Mouse (Mus musculus) ZHBTc4 (cell line): ENCODE measurements around the gene Papss2.
A peak's percentile ranks its signal among the peaks of the same experiment; 100 is the strongest.

Experiments used
- DNase-seq: peaks from one replicate; pipeline ENCODE4 v3.0.0-alpha.2; 2011; ENCODE audit warnings: low read depth, low spot score

The Papss2 gene

DNA sequence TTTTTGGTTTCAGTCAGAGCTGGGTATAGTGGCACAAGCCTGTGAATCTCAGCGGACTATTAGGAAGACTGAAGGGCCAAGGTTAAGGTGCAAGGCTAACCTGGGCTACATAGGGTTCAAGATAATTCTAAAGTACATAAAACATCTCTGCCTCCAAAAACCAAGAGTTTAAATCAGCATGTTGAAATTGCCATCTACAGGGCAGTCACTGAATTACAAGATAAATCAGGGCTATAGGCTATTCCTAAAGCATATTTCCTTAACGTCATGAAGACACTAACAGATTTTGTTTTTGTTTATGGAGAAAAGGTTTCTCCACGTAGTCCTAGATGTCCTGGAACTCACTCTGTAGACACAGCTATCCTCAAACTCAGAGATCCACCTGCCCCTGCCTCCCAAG lies 114.7 kb downstream of the Papss2 start:
- peak; percentile 27 for DNase-seq

DNA sequence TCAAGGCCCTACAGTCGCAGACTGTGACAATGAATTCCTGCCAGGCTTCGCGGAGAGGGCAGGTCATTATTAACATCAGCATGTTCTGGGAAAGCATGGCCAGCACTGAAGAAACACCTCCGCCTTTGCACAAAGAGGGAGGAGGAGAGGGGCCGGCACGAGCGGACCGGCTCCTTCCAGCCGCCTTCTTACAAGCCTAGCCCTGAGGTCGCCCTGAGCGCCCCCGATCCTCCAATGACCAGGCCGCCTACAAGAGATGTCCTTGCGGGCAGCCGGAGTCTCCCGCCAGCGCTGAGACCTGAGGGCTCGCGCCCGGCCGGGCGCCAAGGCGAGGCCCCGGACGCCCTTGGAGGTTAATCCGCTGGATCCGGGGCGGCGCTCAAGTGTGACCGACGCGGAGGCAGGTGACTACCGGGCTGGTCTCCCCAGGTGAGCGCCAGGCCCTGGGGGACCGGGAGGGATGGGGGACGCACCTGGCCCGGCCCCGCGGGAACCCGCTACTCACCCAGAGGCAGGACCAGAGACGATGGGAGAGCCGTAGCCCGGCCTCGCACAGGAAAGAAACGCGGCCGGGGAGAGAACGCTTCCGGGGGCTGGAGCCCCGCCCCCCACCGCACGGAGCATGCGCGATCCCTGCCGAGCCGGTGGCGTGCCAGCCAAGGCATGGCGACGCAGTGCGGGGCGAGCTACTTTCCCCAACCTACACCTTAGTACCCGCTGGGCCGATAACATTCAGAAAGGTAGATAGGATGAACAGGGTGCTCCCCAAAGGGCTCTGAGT lies 116.4 kb downstream of the Papss2 start:
- peak; percentile 92 for DNase-seq

DNA sequence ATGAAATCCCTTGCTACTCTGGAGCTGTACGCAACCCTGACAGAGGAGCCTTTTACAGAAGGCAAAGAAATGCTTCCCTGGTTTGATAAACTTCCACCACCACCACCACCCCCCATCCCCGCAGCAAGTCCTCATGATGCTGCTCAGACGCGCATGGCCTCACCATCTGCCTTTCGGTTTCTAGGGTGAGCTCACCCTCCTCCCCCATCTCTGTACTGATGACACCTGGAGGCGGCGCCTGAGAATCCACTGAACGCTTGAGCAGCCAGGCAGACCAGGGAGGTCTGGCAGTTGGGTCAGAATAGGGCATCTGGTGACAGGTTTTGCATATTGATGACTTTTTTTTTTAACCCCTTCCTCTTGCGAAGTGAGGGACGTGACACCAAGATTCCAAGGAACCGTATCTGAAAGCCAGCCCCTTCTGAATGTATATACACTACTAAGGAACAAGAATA lies 117.0 kb downstream of the Papss2 start:
- peak; percentile 80 for DNase-seq

DNA sequence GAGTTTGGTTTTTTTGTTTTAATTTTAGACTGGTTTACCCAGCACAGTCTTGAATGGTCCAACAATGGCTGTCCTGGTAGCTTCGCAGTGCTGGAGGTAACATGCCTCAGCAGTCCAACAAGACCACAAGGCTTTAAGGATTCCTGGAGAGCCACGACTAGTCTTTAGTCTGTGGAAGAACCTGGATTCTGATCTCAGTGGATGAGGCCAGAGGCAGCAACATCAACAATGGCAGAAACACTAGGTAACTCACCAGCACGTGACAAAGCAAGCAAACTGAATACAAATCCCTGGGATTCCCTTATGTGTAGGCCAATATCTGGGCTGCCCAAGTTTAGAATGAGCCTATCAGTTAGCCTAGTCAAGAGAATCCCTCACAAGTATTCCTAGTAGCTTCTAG lies 117.9 kb downstream of the Papss2 start:
- no peak for DNase-seq

- DNase-seq = peak; percentile 64
Observed at GRCm38 (mm10) chr19:32715201-32715600, 119.6 kb downstream of the Papss2 start.

DNA sequence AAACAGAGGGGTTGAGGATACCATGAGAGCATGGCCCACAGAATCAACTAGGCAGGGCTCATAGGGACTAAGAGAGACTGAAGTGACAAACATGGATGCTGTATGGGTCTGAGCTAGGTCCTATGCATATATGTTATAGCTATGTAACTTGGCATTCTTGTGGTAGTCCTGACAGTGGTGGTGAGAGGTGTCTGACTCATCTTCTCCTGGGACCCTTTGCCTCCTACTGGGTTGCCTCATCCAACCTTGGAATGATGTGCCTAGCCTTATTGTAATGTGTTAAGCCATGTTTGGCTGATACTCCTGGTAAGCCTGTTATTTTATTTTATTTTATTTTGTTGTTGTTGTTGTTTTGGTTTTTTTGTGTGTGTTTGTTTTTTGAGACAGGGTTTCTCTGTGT lies 120.1 kb downstream of the Papss2 start:
- no peak for DNase-seq
